Mouse (Mus musculus): ENCODE results near the gene Cbln1. TPM values are rescaled to one million over a fixed set of nuclear protein-coding genes. Genes with fewer than 3 reads are reported as not detected.

The Cbln1 gene
- polyA plus RNA-seq, 1 experiment from 2014 or later, result 34.9 TPM

GRCm38 (mm10) chr8:87473314-87473713, 905 bp upstream of the Cbln1 start:
- under 1% methylated on average over 28 of the region's 30 CpGs for WGBS
- peak overlapping the region; percentile 65; the same call in 1 of the 2 replicates for H3K27ac ChIP-seq (ENCODE audit: low read depth, low read length)
- no peaks in the 10 kb centered on the region for H3K36me3 ChIP-seq (ENCODE audit: control insufficient read depth, insufficient read depth, low read length)
- peaks cover 31% of the 10 kb centered on the region for H3K4me1 ChIP-seq (ENCODE audit: control insufficient read depth, insufficient read depth, low read depth, low read length)
- peaks cover 17% of the 10 kb centered on the region for H3K27me3 ChIP-seq (replicated peaks; ENCODE audit: control insufficient read depth, insufficient read depth, low read length)
- peak overlapping the region; percentile 76 for H3K4me3 ChIP-seq (ENCODE audit: low read length)
- ATAC-seq, result no peak
- H3K9ac ChIP-seq (ENCODE audit: low read depth, low read length), result peak overlapping the region; percentile 63
- H3K9me3 ChIP-seq (ENCODE audit: control insufficient read depth, low read length), result no peaks in the 10 kb centered on the region
- H3K4me2 ChIP-seq (ENCODE audit: low read length), result peak overlapping the region; percentile 94

GRCm38 (mm10) chr8:87471603-87472270, 672 bp downstream of the Cbln1 start:
- peak; percentile 50; the same call in 1 of the 2 replicates for ATAC-seq
- 1% methylated on average over 30 of the region's 36 CpGs for WGBS

DNA sequence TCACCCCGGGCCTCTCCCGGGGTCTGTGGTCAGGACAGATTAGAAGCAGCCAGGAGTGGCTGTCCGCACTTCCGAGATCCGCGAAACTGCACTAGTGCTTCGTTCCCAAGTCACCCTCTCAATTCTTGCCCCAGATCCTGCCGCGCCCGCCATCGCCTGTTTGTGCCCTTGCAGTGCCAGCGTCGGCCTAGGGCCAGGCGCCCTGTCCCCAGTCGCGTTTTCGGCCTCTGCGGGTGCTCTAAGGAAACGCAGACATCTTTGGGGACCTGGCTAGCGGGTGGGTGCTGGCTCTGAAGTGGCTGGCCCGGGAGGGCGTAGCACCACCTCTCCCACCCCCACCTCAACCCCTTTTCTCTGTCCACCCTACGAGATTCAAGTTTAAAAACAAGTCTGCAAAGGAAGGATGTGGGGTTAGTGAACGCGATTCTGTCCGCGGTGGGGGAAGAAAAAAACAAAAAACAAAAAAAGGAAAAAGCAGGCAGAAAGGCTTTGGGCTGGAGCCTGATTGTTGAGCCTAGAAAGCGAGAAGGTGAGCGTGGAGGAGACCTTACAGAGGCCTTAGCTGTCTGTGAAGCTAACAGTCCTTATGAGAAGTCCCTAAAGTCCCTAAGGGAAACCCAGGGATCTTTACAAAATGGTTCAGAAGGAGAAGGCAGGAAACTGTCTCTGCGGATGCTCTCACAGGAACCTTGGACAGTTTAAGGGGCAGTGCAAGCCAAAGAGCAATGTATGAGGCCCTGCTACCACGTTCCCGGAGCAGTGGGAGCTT, 1.4 kb downstream of the Cbln1 start:
- Histone ChIP-seq H3K4me3 (ENCODE audit: low read length) (peak overlapping the region; percentile 76), H3K27ac (ENCODE audit: low read depth, low read length) (peak overlapping the region; percentile 59), H3K27me3 (replicated peaks; ENCODE audit: control insufficient read depth, insufficient read depth, low read length) (peaks cover 28% of the 10 kb centered on the region), H3K9me3 (ENCODE audit: control insufficient read depth, low read length) (no peaks in the 10 kb centered on the region), H3K36me3 (ENCODE audit: control insufficient read depth, insufficient read depth, low read length) (no peaks in the 10 kb centered on the region), H3K9ac (ENCODE audit: low read depth, low read length) (peak overlapping the region; percentile 75), H3K4me1 (ENCODE audit: control insufficient read depth, insufficient read depth, low read depth, low read length) (peaks cover 32% of the 10 kb centered on the region), H3K4me2 (ENCODE audit: low read length) (peak overlapping the region; percentile 94)
- no peak for ATAC-seq
- 2% methylated on average over 32 of the region's 32 CpGs for WGBS

More at GRCm38 (mm10) chr8:87471603-87472270, 672 bp downstream of the Cbln1 start:
- peak overlapping the region; percentile 94 for H3K4me2 ChIP-seq (ENCODE audit: low read length)
- H3K27ac ChIP-seq (ENCODE audit: low read depth, low read length), result peak overlapping the region; percentile 78
- peaks cover 32% of the 10 kb centered on the region for H3K4me1 ChIP-seq (ENCODE audit: control insufficient read depth, insufficient read depth, low read depth, low read length)
- H3K27me3 ChIP-seq (replicated peaks; ENCODE audit: control insufficient read depth, insufficient read depth, low read length), result peaks cover 29% of the 10 kb centered on the region
- H3K9ac ChIP-seq (ENCODE audit: low read depth, low read length), result peak overlapping the region; percentile 75
- peak overlapping the region; percentile 76 for H3K4me3 ChIP-seq (ENCODE audit: low read length)
- H3K36me3 ChIP-seq (ENCODE audit: control insufficient read depth, insufficient read depth, low read length), result no peaks in the 10 kb centered on the region
- H3K9me3 ChIP-seq (ENCODE audit: control insufficient read depth, low read length), result no peaks in the 10 kb centered on the region

DNA sequence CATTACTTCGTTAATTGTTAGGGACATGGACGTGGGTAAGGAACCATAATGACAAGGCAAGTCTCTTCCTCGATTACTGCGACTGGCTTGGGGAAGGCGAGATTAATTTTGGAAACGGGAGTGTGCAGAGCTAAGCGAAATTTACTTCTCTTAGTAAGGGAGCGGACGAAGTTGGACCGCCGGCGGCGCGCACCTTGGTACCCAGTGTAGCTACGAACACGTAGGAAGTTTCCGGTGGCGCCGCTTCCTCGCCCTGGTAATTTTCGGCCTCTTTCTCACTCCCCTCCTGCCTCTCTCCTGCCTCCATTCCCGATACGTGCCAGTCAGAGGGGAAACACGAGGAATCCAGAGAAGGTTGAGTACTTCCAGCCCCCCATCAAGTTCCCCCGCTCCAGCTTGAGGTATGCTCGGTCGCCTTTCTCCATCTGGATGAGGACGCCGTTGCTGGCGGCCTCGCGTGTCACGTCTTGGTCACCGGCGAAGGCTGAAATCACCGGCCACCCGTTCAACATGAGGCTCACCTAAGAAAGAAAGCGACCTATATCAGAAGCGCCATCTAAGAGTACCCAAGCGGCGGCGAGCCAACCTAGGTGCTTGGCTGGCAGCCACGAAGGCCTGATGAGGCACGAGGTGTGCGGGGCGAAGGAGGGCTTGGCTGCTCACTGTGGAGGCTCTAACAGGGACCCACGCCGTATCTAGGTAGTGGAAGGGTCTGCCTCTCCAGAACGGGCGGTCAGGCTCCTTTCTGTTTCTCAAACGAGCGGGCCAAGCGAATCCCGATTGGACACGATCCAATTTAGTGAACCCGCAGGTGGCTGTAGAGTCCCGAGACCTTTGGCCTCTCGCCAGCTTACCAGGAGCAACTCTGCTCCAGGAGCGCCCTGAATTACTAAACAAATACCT, 2.2 kb downstream of the Cbln1 start:
- H3K27ac ChIP-seq (ENCODE audit: low read depth, low read length), result peak overlapping the region; percentile 67
- no peaks in the 10 kb centered on the region for H3K36me3 ChIP-seq (ENCODE audit: control insufficient read depth, insufficient read depth, low read length)
- peak overlapping the region; percentile 76 for H3K4me3 ChIP-seq (ENCODE audit: low read length)
- peak overlapping the region; percentile 94 for H3K4me2 ChIP-seq (ENCODE audit: low read length)
- H3K4me1 ChIP-seq (ENCODE audit: control insufficient read depth, insufficient read depth, low read depth, low read length), result peaks cover 32% of the 10 kb centered on the region
- no peak for ATAC-seq
- WGBS, result under 1% methylated on average over 59 of the region's 59 CpGs
- no peaks in the 10 kb centered on the region for H3K9me3 ChIP-seq (ENCODE audit: control insufficient read depth, low read length)
- peak overlapping the region; percentile 75 for H3K9ac ChIP-seq (ENCODE audit: low read depth, low read length)
- H3K27me3 ChIP-seq (replicated peaks; ENCODE audit: control insufficient read depth, insufficient read depth, low read length), result peaks cover 28% of the 10 kb centered on the region

DNA sequence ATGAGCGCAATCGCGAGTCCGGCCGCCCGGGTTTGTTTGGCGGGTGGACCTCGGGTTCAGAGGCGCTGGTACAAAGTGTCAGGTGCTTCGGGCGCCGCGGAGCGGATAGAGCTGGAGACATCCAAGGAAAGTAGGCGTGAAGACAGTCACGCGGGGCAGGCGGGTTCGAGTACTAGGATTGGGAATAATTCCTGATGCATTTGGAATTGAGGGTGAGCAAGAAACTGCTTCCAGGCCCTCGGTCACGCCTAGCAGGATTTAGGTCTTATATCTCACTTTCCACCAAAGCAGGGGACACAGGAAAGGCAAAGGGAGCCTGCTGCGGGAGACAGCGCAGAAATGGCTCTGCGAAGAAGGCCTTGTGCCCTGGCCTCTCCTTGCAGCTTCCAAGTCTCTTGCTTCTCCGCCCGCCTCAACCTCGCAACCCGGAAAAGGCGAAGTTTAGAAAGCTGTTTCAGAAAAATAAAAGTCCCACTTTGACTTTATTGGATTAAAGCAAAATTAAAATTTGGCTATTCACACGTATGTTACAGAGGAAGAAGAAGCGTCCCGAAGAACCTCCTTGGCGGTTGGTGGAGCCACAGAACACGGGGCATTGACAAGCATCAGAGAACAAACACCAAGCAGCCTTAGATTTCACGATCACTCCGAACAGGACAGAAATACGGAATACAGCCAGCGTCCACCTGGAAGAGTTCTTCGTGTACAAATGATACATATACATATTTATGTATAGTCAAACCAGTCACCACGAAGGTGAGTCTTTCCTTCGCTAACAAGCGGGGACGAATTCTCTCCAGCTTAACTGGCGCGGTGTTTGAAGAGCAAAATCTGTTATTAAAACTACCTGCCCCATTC, 3.2 kb downstream of the Cbln1 start:
- H3K27me3 ChIP-seq (replicated peaks; ENCODE audit: control insufficient read depth, insufficient read depth, low read length), result peaks cover 22% of the 10 kb centered on the region
- peak overlapping the region; percentile 34; the same call in 1 of the 2 replicates for H3K27ac ChIP-seq (ENCODE audit: low read depth, low read length)
- no peaks in the 10 kb centered on the region for H3K9me3 ChIP-seq (ENCODE audit: control insufficient read depth, low read length)
- ATAC-seq, result no peak
- H3K4me1 ChIP-seq (ENCODE audit: control insufficient read depth, insufficient read depth, low read depth, low read length), result peaks cover 32% of the 10 kb centered on the region
- peak overlapping the region; percentile 75 for H3K9ac ChIP-seq (ENCODE audit: low read depth, low read length)
- peak overlapping the region; percentile 76 for H3K4me3 ChIP-seq (ENCODE audit: low read length)
- H3K4me2 ChIP-seq (ENCODE audit: low read length), result peak overlapping the region; percentile 94
- 9% methylated on average over 45 of the region's 45 CpGs for WGBS
- no peaks in the 10 kb centered on the region for H3K36me3 ChIP-seq (ENCODE audit: control insufficient read depth, insufficient read depth, low read length)

DNA sequence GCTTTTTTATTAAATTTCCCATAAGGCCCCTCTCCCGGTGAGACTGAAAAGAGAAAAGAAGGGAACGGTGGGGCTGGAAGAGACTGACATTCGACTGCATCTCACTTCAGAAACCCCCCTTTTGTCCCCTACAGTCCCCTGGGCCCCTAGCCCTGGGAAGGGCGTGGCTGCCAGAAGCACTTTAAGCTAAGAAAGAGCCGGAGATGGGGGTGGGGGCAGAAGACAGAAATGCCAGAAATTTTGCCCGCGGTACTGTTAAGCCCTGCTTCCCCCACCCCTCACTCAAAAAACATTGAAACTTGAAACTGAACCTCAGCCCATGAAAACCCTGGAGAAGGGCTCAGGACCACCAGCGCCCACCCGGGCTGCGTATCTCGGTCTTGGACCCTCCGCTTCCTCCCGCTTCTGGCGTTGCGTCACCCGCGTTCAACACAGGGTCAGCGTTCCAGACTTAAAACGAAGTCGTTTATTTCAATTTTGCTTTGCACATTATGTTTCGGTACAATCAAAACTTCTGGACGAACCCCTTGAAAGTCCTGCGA, 3.9 kb downstream of the Cbln1 start:
- Histone ChIP-seq H3K9ac (ENCODE audit: low read depth, low read length) (peak overlapping the region; percentile 43), H3K9me3 (ENCODE audit: control insufficient read depth, low read length) (no peaks in the 10 kb centered on the region), H3K27me3 (replicated peaks; ENCODE audit: control insufficient read depth, insufficient read depth, low read length) (peaks cover 22% of the 10 kb centered on the region), H3K4me2 (ENCODE audit: low read length) (peak overlapping the region; percentile 94), H3K36me3 (ENCODE audit: control insufficient read depth, insufficient read depth, low read length) (no peaks in the 10 kb centered on the region), H3K4me3 (ENCODE audit: low read length) (peak overlapping the region; percentile 76), H3K4me1 (ENCODE audit: control insufficient read depth, insufficient read depth, low read depth, low read length) (peaks cover 31% of the 10 kb centered on the region), H3K27ac (ENCODE audit: low read depth, low read length) (0 out of 2 replicates have a peak overlapping the region, but pooled peaks have one; percentile 23)
- ATAC-seq, result no peak
- WGBS, result 3% methylated on average over 23 of the region's 23 CpGs

DNA sequence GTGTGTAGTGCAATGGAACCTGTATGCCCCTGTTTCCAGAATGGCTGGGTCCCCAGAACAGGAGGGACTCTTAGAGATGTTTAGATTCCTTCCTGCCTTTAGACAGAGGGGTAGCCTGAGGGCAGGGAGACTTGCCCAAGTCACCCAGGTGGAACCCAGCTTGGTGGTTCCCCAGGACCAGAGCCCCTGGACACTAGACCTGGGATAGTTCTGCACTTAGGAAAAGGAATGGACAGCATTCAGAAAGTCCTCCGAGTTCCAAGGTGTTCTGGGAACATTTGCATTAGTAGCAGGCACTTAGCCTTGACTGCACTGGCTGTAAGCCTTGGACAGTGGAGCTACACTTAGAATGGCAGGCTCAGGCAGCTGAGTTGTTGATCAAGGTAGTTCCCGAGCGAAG, 4.5 kb downstream of the Cbln1 start:
- Histone ChIP-seq H3K36me3 (ENCODE audit: control insufficient read depth, insufficient read depth, low read length) (no peaks in the 10 kb centered on the region), H3K9me3 (ENCODE audit: control insufficient read depth, low read length) (no peaks in the 10 kb centered on the region), H3K27me3 (replicated peaks; ENCODE audit: control insufficient read depth, insufficient read depth, low read length) (peaks cover 20% of the 10 kb centered on the region), H3K27ac (ENCODE audit: low read depth, low read length) (no peak overlapping the region), H3K4me2 (ENCODE audit: low read length) (peak overlapping the region; percentile 36), H3K4me3 (ENCODE audit: low read length) (no peak overlapping the region), H3K9ac (ENCODE audit: low read depth, low read length) (no peak overlapping the region), H3K4me1 (ENCODE audit: control insufficient read depth, insufficient read depth, low read depth, low read length) (peaks cover 26% of the 10 kb centered on the region)
- 17% methylated on average over 3 of the region's 3 CpGs for WGBS
- no peak for ATAC-seq

Data from hindbrain, embryonic 16.5 days (tissue).